Mouse (Mus musculus): ENCODE measurements around the gene Rpl18a. TPM values are rescaled to one million over a fixed set of nuclear protein-coding genes. Genes with fewer than 3 reads are reported as not detected.

The Rpl18a gene
- 2,933 and 2,947 TPM in 2 replicates for polyA plus RNA-seq (2015; fragmentation: Nextera tagmentation; extraction: Ambion mirVana)

DNA sequence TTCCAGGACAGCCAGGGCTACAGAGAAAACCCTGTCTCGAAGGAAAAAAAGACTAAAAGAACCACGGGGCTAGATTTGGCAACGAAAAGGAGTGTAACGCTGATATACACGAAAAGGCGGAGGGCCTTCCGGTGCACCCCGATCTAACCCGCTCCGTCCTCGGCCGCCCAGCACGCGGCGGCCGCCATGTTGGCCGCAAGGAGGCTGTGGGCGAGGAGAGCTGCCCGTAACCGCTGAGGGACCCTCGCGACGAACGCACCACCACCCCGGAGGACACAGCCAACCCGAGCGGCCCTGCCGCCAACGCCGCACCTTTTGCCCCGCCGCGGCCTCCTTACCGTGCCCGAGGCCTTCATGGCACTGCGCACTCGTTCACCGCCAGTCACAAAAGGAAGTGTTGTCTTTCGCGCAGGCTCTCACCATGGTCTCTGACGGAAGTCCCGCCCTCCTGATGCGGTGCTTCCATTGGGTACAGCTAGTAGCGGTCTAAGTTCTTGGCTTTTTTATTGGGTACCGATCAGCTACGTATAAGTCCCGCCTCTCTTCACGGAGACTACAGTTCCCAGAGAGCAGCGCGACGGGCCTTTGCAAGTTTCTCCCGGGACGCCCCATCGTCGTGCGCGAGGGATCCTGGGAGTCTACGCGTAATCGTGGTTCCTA is at the start of gene Rpl18a:
Gene Rpl18a (minus strand): TSS at position 392 of the 660 bp plus-strand sequence.
- Histone ChIP-seq H3K36me3 (ENCODE audit: control insufficient read depth, insufficient read depth) (peaks cover 22% of the 10 kb centered on the region), H3K9ac (ENCODE audit: low read depth, low read length) (peak within 1 kb of the TSS; percentile 92), H3K4me2 (replicated peaks; ENCODE audit: low read depth) (peak within 1 kb of the TSS; percentile 67), H3K27me3 (replicated peaks; ENCODE audit: control insufficient read depth, insufficient read depth, low read length) (peaks cover 11% of the 10 kb centered on the region; the same call in 1 of the 2 replicates), H3K4me1 (replicated peaks; ENCODE audit: control insufficient read depth, insufficient read depth, low read length) (no peaks in the 10 kb centered on the region), H3K9me3 (ENCODE audit: control insufficient read depth) (no peaks in the 10 kb centered on the region), H3K27ac (ENCODE audit: low read depth, low read length) (peak within 1 kb of the TSS; percentile 51), H3K4me3 (ENCODE audit: low read depth, low read length) (peak within 1 kb of the TSS; percentile 89)
- under 1% methylated on average over 59 of the region's 60 CpGs for WGBS
- peak; percentile 99 for ATAC-seq
- TF ChIP-seq CTCF (IDR thresholded peaks at IDR 0.05; ENCODE audit: low read depth) = peak; percentile 42

DNA sequence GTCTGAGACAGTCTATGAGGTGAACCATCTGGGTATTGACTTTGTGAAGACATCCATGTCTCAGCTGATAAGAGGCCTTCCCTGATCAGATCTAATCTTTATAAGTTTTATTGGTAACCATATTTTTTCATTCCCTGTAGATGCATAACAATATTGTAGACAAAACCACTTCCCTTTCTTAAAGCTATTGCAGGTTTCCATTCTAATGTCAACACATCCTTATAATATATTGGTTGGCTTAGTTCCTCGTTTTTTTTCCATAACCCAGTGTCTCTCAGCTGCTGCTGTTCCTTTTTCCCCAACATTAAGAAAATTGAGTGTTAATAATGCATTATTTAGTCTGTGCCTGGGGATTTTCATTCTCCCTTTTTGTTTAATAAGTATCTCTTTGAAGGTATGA is 46.0 kb upstream of the Rpl18a start:
- 33% methylated on average over 1 of the region's 1 CpGs for WGBS
- no peak overlapping the region for H3K4me2 ChIP-seq (replicated peaks; ENCODE audit: low read depth)
- no peak overlapping the region for H3K9ac ChIP-seq (ENCODE audit: low read depth, low read length)
- no peak for TF ChIP-seq CTCF (IDR thresholded peaks at IDR 0.05; ENCODE audit: low read depth)
- H3K27ac ChIP-seq (ENCODE audit: low read depth, low read length) = no peak overlapping the region
- no peaks in the 10 kb centered on the region for H3K27me3 ChIP-seq (replicated peaks; ENCODE audit: control insufficient read depth, insufficient read depth, low read length)
- no peak overlapping the region for H3K4me3 ChIP-seq (ENCODE audit: low read depth, low read length)
- no peaks in the 10 kb centered on the region for H3K36me3 ChIP-seq (ENCODE audit: control insufficient read depth, insufficient read depth)
- ATAC-seq = no peak
- no peaks in the 10 kb centered on the region for H3K9me3 ChIP-seq (ENCODE audit: control insufficient read depth)
- H3K4me1 ChIP-seq (replicated peaks; ENCODE audit: control insufficient read depth, insufficient read depth, low read length) = no peaks in the 10 kb centered on the region

DNA sequence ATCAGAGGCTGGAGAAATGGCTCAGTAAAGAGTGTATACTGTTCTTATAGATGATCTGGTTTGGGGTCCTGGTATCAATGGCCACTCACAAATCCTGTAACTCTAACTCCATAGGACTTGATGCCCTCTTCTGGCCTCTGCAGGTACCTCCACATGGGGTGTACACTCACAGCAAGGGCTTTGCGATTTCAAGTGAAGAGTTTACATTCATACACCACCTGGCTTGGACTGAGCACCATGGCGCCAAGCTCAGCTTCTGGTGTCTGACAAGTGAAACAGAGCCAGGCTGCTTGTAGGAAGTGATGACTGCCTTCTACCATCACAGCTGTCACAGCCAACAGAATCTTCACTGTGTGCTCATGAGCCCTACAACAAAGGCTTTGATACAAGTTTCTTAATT is 44.3 kb upstream of the Rpl18a start:
- no peak overlapping the region for H3K4me2 ChIP-seq (replicated peaks; ENCODE audit: low read depth)
- no peak for ATAC-seq
- no peak overlapping the region for H3K4me3 ChIP-seq (ENCODE audit: low read depth, low read length)
- 63% methylated on average over 2 of the region's 2 CpGs for WGBS
- no peaks in the 10 kb centered on the region for H3K9me3 ChIP-seq (ENCODE audit: control insufficient read depth)
- H3K9ac ChIP-seq (ENCODE audit: low read depth, low read length) = no peak overlapping the region
- H3K4me1 ChIP-seq (replicated peaks; ENCODE audit: control insufficient read depth, insufficient read depth, low read length) = no peaks in the 10 kb centered on the region
- peak; percentile 28; the same call in 1 of the 2 replicates for TF ChIP-seq CTCF (IDR thresholded peaks at IDR 0.05; ENCODE audit: low read depth)
- no peak overlapping the region for H3K27ac ChIP-seq (ENCODE audit: low read depth, low read length)
- H3K27me3 ChIP-seq (replicated peaks; ENCODE audit: control insufficient read depth, insufficient read depth, low read length) = no peaks in the 10 kb centered on the region
- no peaks in the 10 kb centered on the region for H3K36me3 ChIP-seq (ENCODE audit: control insufficient read depth, insufficient read depth)

DNA sequence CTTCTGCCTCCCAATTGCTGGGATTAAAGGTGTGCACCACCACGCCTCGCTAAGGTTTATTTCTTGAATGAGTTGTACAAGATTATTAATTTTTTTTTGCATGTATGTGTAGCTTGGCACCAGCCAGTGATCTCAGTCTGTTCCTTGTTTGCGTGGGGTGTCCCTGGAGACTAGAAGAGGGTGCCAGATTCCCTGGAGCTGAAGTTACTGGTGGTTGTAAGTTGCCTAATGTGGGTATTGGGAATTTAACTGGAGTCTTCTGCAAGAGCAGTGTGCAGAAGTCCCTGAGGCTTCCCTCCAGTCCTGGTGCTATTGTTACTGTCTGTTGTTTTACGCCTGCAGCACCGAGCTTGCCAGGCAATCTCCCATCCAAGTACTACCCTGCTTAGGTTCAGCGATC is 40.0 kb upstream of the Rpl18a start:
- H3K4me3 ChIP-seq (ENCODE audit: low read depth, low read length) = no peak overlapping the region
- no peaks in the 10 kb centered on the region for H3K9me3 ChIP-seq (ENCODE audit: control insufficient read depth)
- H3K27ac ChIP-seq (ENCODE audit: low read depth, low read length) = no peak overlapping the region
- no peaks in the 10 kb centered on the region for H3K4me1 ChIP-seq (replicated peaks; ENCODE audit: control insufficient read depth, insufficient read depth, low read length)
- H3K9ac ChIP-seq (ENCODE audit: low read depth, low read length) = no peak overlapping the region
- 82% methylated on average over 6 of the region's 6 CpGs for WGBS
- H3K4me2 ChIP-seq (replicated peaks; ENCODE audit: low read depth) = no peak overlapping the region
- H3K27me3 ChIP-seq (replicated peaks; ENCODE audit: control insufficient read depth, insufficient read depth, low read length) = no peaks in the 10 kb centered on the region
- H3K36me3 ChIP-seq (ENCODE audit: control insufficient read depth, insufficient read depth) = no peaks in the 10 kb centered on the region
- no peak for ATAC-seq
- no peak for TF ChIP-seq CTCF (IDR thresholded peaks at IDR 0.05; ENCODE audit: low read depth)

DNA sequence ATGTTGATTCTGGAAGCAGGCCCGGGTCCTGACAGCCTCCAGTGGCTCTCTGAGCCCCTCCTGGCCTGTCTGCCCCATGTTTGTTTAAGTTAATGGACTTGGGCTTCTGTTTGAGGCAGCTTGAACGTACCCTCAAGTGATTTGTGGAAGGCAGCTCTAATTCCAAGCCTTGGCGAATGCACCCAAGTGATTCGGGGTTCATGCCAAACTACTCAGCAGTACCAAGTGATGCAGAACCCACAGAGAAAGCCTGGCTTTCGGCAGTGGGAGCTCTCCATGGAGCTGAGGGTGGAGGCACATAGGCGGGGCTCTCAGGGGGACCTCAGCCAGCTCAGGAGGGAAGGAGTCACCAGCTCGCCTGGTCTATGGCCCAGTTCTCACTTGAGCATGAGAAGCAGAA is 37.6 kb upstream of the Rpl18a start:
- Histone ChIP-seq H3K9me3 (ENCODE audit: control insufficient read depth) (no peaks in the 10 kb centered on the region), H3K9ac (ENCODE audit: low read depth, low read length) (no peak overlapping the region), H3K4me2 (replicated peaks; ENCODE audit: low read depth) (no peak overlapping the region), H3K27ac (ENCODE audit: low read depth, low read length) (no peak overlapping the region), H3K4me1 (replicated peaks; ENCODE audit: control insufficient read depth, insufficient read depth, low read length) (no peaks in the 10 kb centered on the region), H3K27me3 (replicated peaks; ENCODE audit: control insufficient read depth, insufficient read depth, low read length) (no peaks in the 10 kb centered on the region), H3K4me3 (ENCODE audit: low read depth, low read length) (no peak overlapping the region), H3K36me3 (ENCODE audit: control insufficient read depth, insufficient read depth) (no peaks in the 10 kb centered on the region)
- 39% methylated on average over 7 of the region's 7 CpGs for WGBS
- no peak for ATAC-seq
- no peak for TF ChIP-seq CTCF (IDR thresholded peaks at IDR 0.05; ENCODE audit: low read depth)

DNA sequence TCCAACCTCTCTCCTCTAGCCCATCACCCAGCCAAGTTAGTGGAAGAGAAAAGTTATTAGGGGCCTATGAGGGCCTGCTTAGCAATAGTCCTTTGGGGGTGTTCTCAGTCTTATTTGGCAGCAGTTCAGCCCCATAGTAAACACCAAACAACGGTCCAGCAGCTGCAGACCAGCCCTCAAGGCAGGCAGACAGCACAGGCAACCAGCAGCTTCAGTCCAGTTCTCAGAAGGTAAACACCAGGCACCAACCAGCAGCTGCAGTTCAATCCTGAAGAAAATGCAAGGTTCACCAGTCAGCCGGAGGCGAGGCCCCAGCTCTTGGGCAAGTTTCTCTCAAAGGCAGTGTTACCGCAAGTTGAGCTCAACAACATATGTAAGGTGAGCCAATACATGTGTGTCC is 35.8 kb upstream of the Rpl18a start:
- Histone ChIP-seq H3K9ac (ENCODE audit: low read depth, low read length) (no peak overlapping the region), H3K27me3 (replicated peaks; ENCODE audit: control insufficient read depth, insufficient read depth, low read length) (no peaks in the 10 kb centered on the region), H3K9me3 (ENCODE audit: control insufficient read depth) (no peaks in the 10 kb centered on the region), H3K4me2 (replicated peaks; ENCODE audit: low read depth) (no peak overlapping the region), H3K36me3 (ENCODE audit: control insufficient read depth, insufficient read depth) (no peaks in the 10 kb centered on the region), H3K27ac (ENCODE audit: low read depth, low read length) (no peak overlapping the region), H3K4me3 (ENCODE audit: low read depth, low read length) (no peak overlapping the region), H3K4me1 (replicated peaks; ENCODE audit: control insufficient read depth, insufficient read depth, low read length) (no peaks in the 10 kb centered on the region)
- TF ChIP-seq CTCF (IDR thresholded peaks at IDR 0.05; ENCODE audit: low read depth) = no peak
- 72% methylated on average over 4 of the region's 4 CpGs for WGBS
- ATAC-seq = no peak
